Mouse (Mus musculus): ENCODE measurements around the gene Pdia3. TPM values are rescaled to one million over a fixed set of nuclear protein-coding genes. Genes with fewer than 3 reads are reported as not detected.
A peak's percentile ranks its signal among the peaks of the same experiment; 100 is the strongest.
"Not testable (repeated sequence)": the region's sequence is repeated elsewhere in the genome, so short reads cannot be mapped to it uniquely, and the experiment has no call there.

Gene Pdia3
- polyA plus RNA-seq (2014; fragmentation: Nextera tagmentation; extraction: Ambion mirVana): 572 and 576 TPM in 2 replicates

GRCm38 (mm10) chr2:121413387-121414042 is at the start of gene Pdia3, which contains the start of gene Catsper2:
Pdia3 (plus strand) TSS chr2:121413775.
Catsper2 (minus strand) TSS chr2:121413792.
- H3K4me2 ChIP-seq (ENCODE audit: low read depth, low read length): peak within 1 kb of the TSS; percentile 74
- H3K4me3 ChIP-seq (ENCODE audit: low read depth, low read length): peak within 1 kb of the TSS; percentile 88
- H3K36me3 ChIP-seq (ENCODE audit: control insufficient read depth, insufficient read depth, low read length): peaks cover 15% of the 10 kb centered on the region
- WGBS: under 1% methylated on average over 21 of the region's 68 CpGs
- peak within 1 kb of the TSS; percentile 98 for H3K27ac ChIP-seq (replicated peaks; ENCODE audit: low read depth, low read length)
- DNase-seq (ENCODE audit: low spot score) (peak; percentile 99), ATAC-seq (ENCODE audit: low read depth) (peak; percentile 99)
- no peaks in the 10 kb centered on the region for H3K27me3 ChIP-seq (replicated peaks; ENCODE audit: control insufficient read depth, insufficient read depth, low read length)
- 0 out of 2 replicates have a peak, but pooled peaks cover under 1% of the 10 kb centered on the region for H3K9me3 ChIP-seq (ENCODE audit: control insufficient read depth, low read length)
- peak within 1 kb of the TSS; percentile 99 for H3K9ac ChIP-seq (ENCODE audit: low read depth, low read length)
- H3K4me1 ChIP-seq (ENCODE audit: control insufficient read depth, insufficient read depth, low read length): peaks cover 15% of the 10 kb centered on the region

- Histone ChIP-seq H3K27ac (replicated peaks; ENCODE audit: low read depth, low read length) (no peak overlapping the region), H3K9me3 (ENCODE audit: control insufficient read depth, low read length) (no peaks in the 10 kb centered on the region), H3K27me3 (replicated peaks; ENCODE audit: control insufficient read depth, insufficient read depth, low read length) (no peaks in the 10 kb centered on the region), H3K4me1 (ENCODE audit: control insufficient read depth, insufficient read depth, low read length) (no peaks in the 10 kb centered on the region), H3K9ac (ENCODE audit: low read depth, low read length) (no peak overlapping the region), H3K4me3 (ENCODE audit: low read depth, low read length) (no peak overlapping the region), H3K36me3 (ENCODE audit: control insufficient read depth, insufficient read depth, low read length) (no peaks in the 10 kb centered on the region), H3K4me2 (ENCODE audit: low read depth, low read length) (no peak overlapping the region)
- DNase-seq (ENCODE audit: low spot score) (peak; percentile 20), ATAC-seq (ENCODE audit: low read depth) (no peak)
- 63% methylated on average over 2 of the region's 2 CpGs for WGBS
Measured at GRCm38 (mm10) chr2:121368831-121369230, 44.7 kb upstream of the Pdia3 start.

GRCm38 (mm10) chr2:121370921-121371320 is 42.7 kb upstream of the Pdia3 start:
- no peaks in the 10 kb centered on the region for H3K4me1 ChIP-seq (ENCODE audit: control insufficient read depth, insufficient read depth, low read length)
- no peaks in the 10 kb centered on the region for H3K27me3 ChIP-seq (replicated peaks; ENCODE audit: control insufficient read depth, insufficient read depth, low read length)
- DNase-seq (ENCODE audit: low spot score) (no peak), ATAC-seq (ENCODE audit: low read depth) (no peak)
- H3K4me2 ChIP-seq (ENCODE audit: low read depth, low read length): no peak overlapping the region
- no peaks in the 10 kb centered on the region for H3K36me3 ChIP-seq (ENCODE audit: control insufficient read depth, insufficient read depth, low read length)
- 81% methylated on average over 5 of the region's 5 CpGs for WGBS
- no peaks in the 10 kb centered on the region for H3K9me3 ChIP-seq (ENCODE audit: control insufficient read depth, low read length)
- H3K4me3 ChIP-seq (ENCODE audit: low read depth, low read length): no peak overlapping the region
- H3K27ac ChIP-seq (replicated peaks; ENCODE audit: low read depth, low read length): no peak overlapping the region
- H3K9ac ChIP-seq (ENCODE audit: low read depth, low read length): no peak overlapping the region

GRCm38 (mm10) chr2:121372266-121372665 is 41.3 kb upstream of the Pdia3 start:
- no peak overlapping the region for H3K4me3 ChIP-seq (ENCODE audit: low read depth, low read length)
- no peak for ATAC-seq (ENCODE audit: low read depth)
- H3K36me3 ChIP-seq (ENCODE audit: control insufficient read depth, insufficient read depth, low read length): no peaks in the 10 kb centered on the region
- H3K9ac ChIP-seq (ENCODE audit: low read depth, low read length): no peak overlapping the region
- no peak overlapping the region for H3K27ac ChIP-seq (replicated peaks; ENCODE audit: low read depth, low read length)
- no peak overlapping the region for H3K4me2 ChIP-seq (ENCODE audit: low read depth, low read length)
- no peaks in the 10 kb centered on the region for H3K9me3 ChIP-seq (ENCODE audit: control insufficient read depth, low read length)
- no peaks in the 10 kb centered on the region; the same call in 1 of the 2 replicates for H3K4me1 ChIP-seq (ENCODE audit: control insufficient read depth, insufficient read depth, low read length)
- 74% methylated on average over 3 of the region's 3 CpGs for WGBS
- no peak for DNase-seq (ENCODE audit: low spot score)
- H3K27me3 ChIP-seq (replicated peaks; ENCODE audit: control insufficient read depth, insufficient read depth, low read length): no peaks in the 10 kb centered on the region

GRCm38 (mm10) chr2:121374766-121375165 is 38.8 kb upstream of the Pdia3 start:
- DNase-seq (ENCODE audit: low spot score) (no peak), ATAC-seq (ENCODE audit: low read depth) (no peak)
- Histone ChIP-seq H3K9me3 (ENCODE audit: control insufficient read depth, low read length) (no peaks in the 10 kb centered on the region), H3K27me3 (replicated peaks; ENCODE audit: control insufficient read depth, insufficient read depth, low read length) (no peaks in the 10 kb centered on the region), H3K9ac (ENCODE audit: low read depth, low read length) (no peak overlapping the region), H3K27ac (replicated peaks; ENCODE audit: low read depth, low read length) (no peak overlapping the region), H3K4me2 (ENCODE audit: low read depth, low read length) (no peak overlapping the region), H3K36me3 (ENCODE audit: control insufficient read depth, insufficient read depth, low read length) (no peaks in the 10 kb centered on the region), H3K4me3 (ENCODE audit: low read depth, low read length) (no peak overlapping the region), H3K4me1 (ENCODE audit: control insufficient read depth, insufficient read depth, low read length) (no peaks in the 10 kb centered on the region; the same call in 1 of the 2 replicates)
- WGBS: 48% methylated on average over 2 of the region's 2 CpGs

- 92% methylated on average over 14 of the region's 17 CpGs for WGBS
- not testable (repeated sequence) for H3K9ac ChIP-seq (ENCODE audit: low read depth, low read length); H3K9me3 ChIP-seq (ENCODE audit: control insufficient read depth, low read length); H3K4me2 ChIP-seq (ENCODE audit: low read depth, low read length); H3K4me3 ChIP-seq (ENCODE audit: low read depth, low read length); H3K36me3 ChIP-seq (ENCODE audit: control insufficient read depth, insufficient read depth, low read length); H3K4me1 ChIP-seq (ENCODE audit: control insufficient read depth, insufficient read depth, low read length); DNase-seq (ENCODE audit: low spot score); ATAC-seq (ENCODE audit: low read depth); H3K27me3 ChIP-seq (replicated peaks; ENCODE audit: control insufficient read depth, insufficient read depth, low read length); H3K27ac ChIP-seq (replicated peaks; ENCODE audit: low read depth, low read length)
Measured at GRCm38 (mm10) chr2:121386961-121387575, 26.5 kb upstream of the Pdia3 start, which contains the start of gene Strc. Strc (minus strand) TSS chr2:121387168.

- Histone ChIP-seq H3K9me3 (ENCODE audit: control insufficient read depth, low read length) (no peaks in the 10 kb centered on the region), H3K4me1 (ENCODE audit: control insufficient read depth, insufficient read depth, low read length) (no peaks in the 10 kb centered on the region), H3K27me3 (replicated peaks; ENCODE audit: control insufficient read depth, insufficient read depth, low read length) (no peaks in the 10 kb centered on the region), H3K36me3 (ENCODE audit: control insufficient read depth, insufficient read depth, low read length) (no peaks in the 10 kb centered on the region), H3K4me3 (ENCODE audit: low read depth, low read length) (no peak overlapping the region), H3K4me2 (ENCODE audit: low read depth, low read length) (no peak overlapping the region), H3K9ac (ENCODE audit: low read depth, low read length) (no peak overlapping the region), H3K27ac (replicated peaks; ENCODE audit: low read depth, low read length) (no peak overlapping the region)
- WGBS: 12% methylated on average over 8 of the region's 8 CpGs
- peak; percentile 92 for DNase-seq (ENCODE audit: low spot score)
- 0 out of 2 replicates have a peak, but pooled peaks have one; percentile 70 for ATAC-seq (ENCODE audit: low read depth)
Measured at GRCm38 (mm10) chr2:121396624-121397023, 17.0 kb upstream of the Pdia3 start.

GRCm38 (mm10) chr2:121403296-121403695 is 10.3 kb upstream of the Pdia3 start:
- H3K9me3 ChIP-seq (ENCODE audit: control insufficient read depth, low read length): 0 out of 2 replicates have a peak, but pooled peaks cover 1% of the 10 kb centered on the region
- H3K36me3 ChIP-seq (ENCODE audit: control insufficient read depth, insufficient read depth, low read length): no peaks in the 10 kb centered on the region
- H3K27ac ChIP-seq (replicated peaks; ENCODE audit: low read depth, low read length): no peak overlapping the region
- H3K4me2 ChIP-seq (ENCODE audit: low read depth, low read length): no peak overlapping the region
- DNase-seq (ENCODE audit: low spot score): peak; percentile 20
- H3K4me1 ChIP-seq (ENCODE audit: control insufficient read depth, insufficient read depth, low read length): no peaks in the 10 kb centered on the region
- no peak for ATAC-seq (ENCODE audit: low read depth)
- no peak overlapping the region for H3K4me3 ChIP-seq (ENCODE audit: low read depth, low read length)
- H3K27me3 ChIP-seq (replicated peaks; ENCODE audit: control insufficient read depth, insufficient read depth, low read length): no peaks in the 10 kb centered on the region
- no peak overlapping the region for H3K9ac ChIP-seq (ENCODE audit: low read depth, low read length)

Measured in embryonic facial prominence, embryonic 14.5 days (tissue).